Mouse (Mus musculus): ENCODE measurements at regions not wholly inside any gene's neighbourhood (a gene's known extent, or its start where the extent isn't known, plus 50 kb on each side); places are given as distances from the start of the nearest gene placed in this dataset.

DNA sequence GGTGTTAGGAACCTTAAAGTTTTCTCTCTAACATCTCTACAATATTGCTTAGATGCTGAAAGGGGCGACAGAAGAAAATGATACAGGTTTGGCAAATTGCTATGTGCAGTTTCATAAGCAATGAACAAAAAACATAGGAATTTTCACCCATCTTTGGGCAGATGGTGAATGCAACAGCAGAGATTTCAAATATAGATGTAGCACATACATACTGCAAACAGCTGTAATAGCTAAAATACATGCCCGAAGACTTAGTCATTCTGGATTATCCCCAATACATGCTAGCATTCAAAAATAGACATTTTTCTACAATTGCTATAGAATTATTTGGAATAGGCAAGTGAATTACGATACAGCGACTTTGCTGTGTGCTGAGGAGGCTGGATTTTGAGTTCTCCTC, 544.1 kb downstream of the D3Ertd751e start:
- ChIA-PET POLR2A (no interaction called here), CTCF (no interaction called here)
- ATAC-seq (no peak), DNase-seq (ENCODE audit: low read depth, low spot score) (no peak)
- in situ Hi-C loops (cut with MboI; ENCODE audit: low pct_unique_long_range_greater_than_20kb): no loop called here
- TF ChIP-seq CTCF (IDR thresholded peaks at IDR 0.05): no peak
- H3K27me3 ChIP-seq: no peaks in the 10 kb centered on the region

DNA sequence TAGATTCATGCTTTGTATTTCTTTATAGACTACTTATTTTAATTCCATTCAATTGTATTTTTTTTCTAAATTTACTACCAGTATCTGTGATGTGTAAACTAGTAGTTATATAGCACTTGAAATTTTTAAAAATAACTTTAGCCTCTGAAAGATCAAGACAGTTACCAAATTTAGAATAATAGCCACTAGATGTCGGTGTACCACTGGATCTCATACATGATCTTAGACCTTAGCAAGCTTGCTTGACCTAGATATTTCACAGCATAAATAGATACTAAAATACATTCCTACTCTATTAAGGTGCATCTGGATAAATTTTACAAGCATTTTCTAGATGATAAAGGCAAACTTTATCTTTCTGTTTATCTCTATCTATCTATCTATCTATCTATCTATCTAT, 570.0 kb downstream of the D3Ertd751e start:
- no peak for TF ChIP-seq CTCF (IDR thresholded peaks at IDR 0.05)
- peaks cover 4% of the 10 kb centered on the region for H3K27me3 ChIP-seq
- in situ Hi-C loops (cut with MboI; ENCODE audit: low pct_unique_long_range_greater_than_20kb): no loop called here
- CTCF ChIA-PET: interaction anchor here (1.3 kb wide), 1 partner anchor 13 kb away, joined by 4 read pairs; no protein-coding TSS in a partner anchor
- DNase-seq (ENCODE audit: low read depth, low spot score) (no peak), ATAC-seq (no peak)
- POLR2A ChIA-PET: no interaction called here

DNA sequence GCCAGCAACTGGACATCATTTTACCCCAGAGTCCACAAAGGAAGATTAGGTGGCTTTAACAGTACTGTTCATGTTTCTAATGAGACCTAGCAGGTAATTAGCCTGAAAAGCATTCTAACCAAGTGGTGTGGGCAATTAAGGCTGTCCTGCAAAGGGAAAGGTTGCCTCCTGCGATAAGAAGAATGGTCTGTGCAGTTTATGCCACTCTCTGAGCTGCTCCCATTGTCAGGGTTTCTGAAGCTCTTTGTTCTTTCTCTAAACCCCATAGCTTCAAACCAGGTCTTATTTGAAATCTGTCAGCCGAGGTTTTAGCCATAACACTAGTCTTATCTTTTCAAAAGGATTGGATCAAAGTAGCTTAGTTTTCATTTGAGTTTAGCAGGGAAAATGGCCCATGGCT, 585.3 kb downstream of the D3Ertd751e start:
- no peaks in the 10 kb centered on the region for H3K27me3 ChIP-seq
- in situ Hi-C loops (cut with MboI; ENCODE audit: low pct_unique_long_range_greater_than_20kb): no loop called here
- POLR2A ChIA-PET: interaction anchor here (0.6 kb wide), 1 partner anchor 194 kb away, joined by 3 read pairs; no protein-coding TSS in a partner anchor
- no peak for ATAC-seq
- CTCF ChIA-PET: interaction anchor here (1.3 to 1.4 kb wide), 2 partner anchors 12 to 14 kb away, joined by 4 read pairs; no protein-coding TSS in a partner anchor
- no peak for TF ChIP-seq CTCF (IDR thresholded peaks at IDR 0.05)
- DNase-seq (ENCODE audit: low read depth, low spot score): no peak

DNA sequence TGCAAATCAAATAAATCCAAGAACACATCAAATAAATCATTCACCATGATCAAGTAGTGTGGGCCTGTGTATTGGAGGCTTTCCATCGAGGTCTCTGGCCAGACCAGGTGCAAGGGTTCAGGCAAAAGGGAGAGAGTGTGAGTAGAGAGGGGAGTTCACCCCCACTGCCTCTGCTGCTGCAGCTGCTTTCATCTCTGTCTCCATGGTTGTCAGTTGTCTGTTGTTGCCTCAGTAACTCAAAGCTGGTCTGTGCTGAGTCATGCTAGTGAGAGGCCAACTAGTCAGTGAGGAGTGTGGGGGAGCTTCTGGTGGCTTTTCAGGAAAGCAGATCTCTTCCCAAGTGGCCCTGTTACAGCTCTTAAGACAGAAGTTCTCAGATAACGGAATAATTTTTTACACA, 600.4 kb downstream of the D3Ertd751e start:
- TF ChIP-seq CTCF (IDR thresholded peaks at IDR 0.05): no peak
- POLR2A ChIA-PET: no interaction called here
- no peaks in the 10 kb centered on the region for H3K27me3 ChIP-seq
- in situ Hi-C loops (cut with MboI; ENCODE audit: low pct_unique_long_range_greater_than_20kb): no loop called here
- no peak for ATAC-seq
- CTCF ChIA-PET: no interaction called here
- DNase-seq (ENCODE audit: low read depth, low spot score): no peak

DNA sequence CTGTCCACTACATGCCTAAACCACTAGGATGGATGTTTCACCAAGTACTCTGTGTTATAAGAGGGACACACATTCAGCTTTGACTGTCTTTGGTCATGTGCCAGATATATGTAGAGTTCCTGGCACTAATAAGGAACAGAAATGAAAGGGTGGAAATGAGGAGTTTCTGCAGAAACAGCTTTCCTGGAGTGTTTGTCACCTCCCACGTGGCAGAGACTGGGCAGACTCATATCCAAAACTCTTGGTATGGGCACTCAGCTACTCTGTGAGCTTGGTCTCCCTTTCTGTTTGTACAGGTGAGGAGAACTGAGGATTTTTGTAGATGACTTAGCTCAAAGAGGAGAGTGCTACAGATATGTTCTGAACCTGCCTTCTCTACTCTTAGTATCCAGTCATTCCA, 634.4 kb downstream of the D3Ertd751e start:
- CTCF ChIA-PET: interaction anchor here (1.2 kb wide), 1 partner anchor 302 kb away, joined by 3 read pairs; no protein-coding TSS in a partner anchor
- no peak for ATAC-seq
- POLR2A ChIA-PET: no interaction called here
- no peak for TF ChIP-seq CTCF (IDR thresholded peaks at IDR 0.05)
- in situ Hi-C loops (cut with MboI; ENCODE audit: low pct_unique_long_range_greater_than_20kb): no loop called here
- DNase-seq (ENCODE audit: low read depth, low spot score): no peak
- no peaks in the 10 kb centered on the region for H3K27me3 ChIP-seq

- ChIA-PET CTCF (no interaction called here), POLR2A (no interaction called here)
- ATAC-seq (no peak), DNase-seq (ENCODE audit: low read depth, low spot score) (no peak)
- in situ Hi-C loops (cut with MboI; ENCODE audit: low pct_unique_long_range_greater_than_20kb): no loop called here
- no peak for TF ChIP-seq CTCF (IDR thresholded peaks at IDR 0.05)
- no peaks in the 10 kb centered on the region for H3K27me3 ChIP-seq
Observed at GRCm38 (mm10) chr3:42382151-42382550, 639.7 kb downstream of the D3Ertd751e start.

- DNase-seq (ENCODE audit: low read depth, low spot score): no peak
- in situ Hi-C loops (cut with MboI; ENCODE audit: low pct_unique_long_range_greater_than_20kb): no loop called here
- no peak for TF ChIP-seq CTCF (IDR thresholded peaks at IDR 0.05)
- no peak for ATAC-seq
- POLR2A ChIA-PET: interaction anchor here (0.6 kb wide), 1 partner anchor 309 kb away, joined by 3 read pairs; no protein-coding TSS in a partner anchor
- H3K27me3 ChIP-seq: no peaks in the 10 kb centered on the region
- CTCF ChIA-PET: interaction anchor here (1.2 kb wide), 1 partner anchor 16 kb away, joined by 3 read pairs; no protein-coding TSS in a partner anchor
Observed at GRCm38 (mm10) chr3:42402716-42403115, 660.3 kb downstream of the D3Ertd751e start.

DNA sequence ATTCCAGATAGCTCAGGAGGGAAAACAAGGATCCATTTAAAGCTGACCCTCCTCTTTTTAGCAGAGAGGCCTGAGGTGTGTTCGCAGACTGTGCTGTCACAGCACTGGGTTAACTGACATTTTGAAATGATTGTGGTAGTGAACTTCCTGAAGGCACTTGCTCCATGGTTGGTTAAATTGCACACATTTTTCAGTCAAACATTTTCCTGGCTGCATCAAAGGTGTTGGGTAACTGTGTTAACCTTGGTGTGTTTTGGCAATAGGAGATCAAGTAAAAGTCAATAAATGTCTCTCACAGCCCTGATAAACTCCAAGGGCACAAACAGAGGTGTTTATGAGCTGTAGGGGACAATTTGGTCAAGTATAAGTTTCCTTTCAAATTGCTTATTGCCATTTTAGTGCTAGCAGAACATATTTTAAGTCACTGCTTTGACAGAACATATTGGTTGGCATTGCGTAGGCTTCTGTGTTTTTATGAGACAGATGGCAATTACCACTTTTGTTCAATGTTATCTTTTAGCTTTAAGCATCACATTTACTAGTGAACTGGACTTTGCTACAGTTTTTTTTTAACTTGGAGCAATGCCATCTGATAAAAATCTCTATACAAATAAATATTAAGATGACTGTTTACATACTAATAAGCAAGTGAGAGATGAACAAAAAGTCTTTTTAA, 666.7 kb downstream of the D3Ertd751e start:
- TF ChIP-seq CTCF (IDR thresholded peaks at IDR 0.05): no peak
- in situ Hi-C loops (cut with MboI; ENCODE audit: low pct_unique_long_range_greater_than_20kb): no loop called here
- CTCF ChIA-PET: interaction anchor here (1.5 kb wide), 1 partner anchor 10 kb away, joined by 3 read pairs; no protein-coding TSS in a partner anchor
- POLR2A ChIA-PET: interaction anchor here (0.6 kb wide), 1 partner anchor 316 kb away, joined by 4 read pairs; no protein-coding TSS in a partner anchor
- H3K27me3 ChIP-seq: no peaks in the 10 kb centered on the region
- ATAC-seq (no peak), DNase-seq (ENCODE audit: low read depth, low spot score) (no peak)

DNA sequence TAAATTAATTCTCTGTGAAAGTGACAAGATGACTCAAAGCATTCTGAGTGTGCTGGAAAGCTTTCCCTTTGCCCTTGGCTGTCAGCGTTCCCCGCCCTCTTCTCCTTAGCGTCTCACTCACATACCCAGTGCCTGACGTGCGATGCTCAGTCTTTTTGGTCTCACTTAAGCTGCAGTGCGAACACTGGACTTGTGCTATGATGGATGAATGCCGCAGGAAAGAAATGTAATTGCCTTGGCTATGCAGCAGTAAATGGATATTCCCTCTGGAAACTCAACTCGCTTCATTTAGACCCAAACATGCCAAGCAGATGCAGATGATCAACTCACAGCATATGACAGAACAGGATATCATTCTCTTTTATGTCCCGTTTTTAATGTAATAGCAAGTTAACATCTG, 685.0 kb downstream of the D3Ertd751e start:
- CTCF ChIA-PET: no interaction called here
- TF ChIP-seq CTCF (IDR thresholded peaks at IDR 0.05): no peak
- POLR2A ChIA-PET: no interaction called here
- DNase-seq (ENCODE audit: low read depth, low spot score): no peak
- ATAC-seq: no peak
- in situ Hi-C loops (cut with MboI; ENCODE audit: low pct_unique_long_range_greater_than_20kb): no loop called here
- no peaks in the 10 kb centered on the region for H3K27me3 ChIP-seq

- no peak for DNase-seq (ENCODE audit: low read depth, low spot score)
- CTCF ChIA-PET: interaction anchor here (1.1 kb wide), 1 partner anchor 15 kb away, joined by 3 read pairs; no protein-coding TSS in a partner anchor
- H3K27me3 ChIP-seq: no peaks in the 10 kb centered on the region
- in situ Hi-C loops (cut with MboI; ENCODE audit: low pct_unique_long_range_greater_than_20kb): no loop called here
- TF ChIP-seq CTCF (IDR thresholded peaks at IDR 0.05): no peak
- no peak for ATAC-seq
- POLR2A ChIA-PET: no interaction called here
Observed at GRCm38 (mm10) chr3:42449575-42449974, 707.2 kb downstream of the D3Ertd751e start.

- H3K27me3 ChIP-seq: peaks cover 5% of the 10 kb centered on the region
- CTCF ChIA-PET: interaction anchor here (1.0 kb wide), 1 partner anchor 15 kb away, joined by 3 read pairs; no protein-coding TSS in a partner anchor
- DNase-seq (ENCODE audit: low read depth, low spot score) (no peak), ATAC-seq (no peak)
- no peak for TF ChIP-seq CTCF (IDR thresholded peaks at IDR 0.05)
- POLR2A ChIA-PET: no interaction called here
- in situ Hi-C loops (cut with MboI; ENCODE audit: low pct_unique_long_range_greater_than_20kb): no loop called here
Observed at GRCm38 (mm10) chr3:42464353-42464752, 721.9 kb downstream of the D3Ertd751e start.

Data from Patski (cell line).